Mouse (Mus musculus) WW6 (cell line): Measurements from ENCODE around the gene Atxn7l3.

Experiments
- DNase-seq: peaks from one replicate; pipeline ENCODE4 v3.0.0-alpha.2; 2013; ENCODE audit warnings: low read depth, low spot score

Atxn7l3 gene

DNA sequence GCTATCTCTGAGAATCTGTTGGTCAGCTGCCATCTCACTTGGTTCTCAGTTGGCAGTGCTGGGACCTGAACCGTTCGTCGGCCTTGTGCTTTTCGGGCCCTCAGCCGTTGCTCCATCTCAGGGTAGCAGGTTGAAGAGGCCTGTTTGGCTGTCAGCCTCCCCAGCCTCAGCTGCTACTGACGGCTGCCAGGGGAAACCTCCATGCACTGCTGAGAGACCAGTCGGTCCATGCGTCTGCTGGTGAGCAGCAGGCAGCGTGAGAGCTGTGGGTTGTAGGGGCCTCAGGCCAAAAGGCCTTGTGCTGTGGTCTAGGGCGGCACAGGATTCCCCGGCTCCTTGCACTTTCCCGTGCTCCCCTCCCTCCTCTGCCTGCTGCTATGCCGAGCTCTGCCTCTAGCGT lies 30.6 kb downstream of the Atxn7l3 start:
- no peak for DNase-seq

DNA sequence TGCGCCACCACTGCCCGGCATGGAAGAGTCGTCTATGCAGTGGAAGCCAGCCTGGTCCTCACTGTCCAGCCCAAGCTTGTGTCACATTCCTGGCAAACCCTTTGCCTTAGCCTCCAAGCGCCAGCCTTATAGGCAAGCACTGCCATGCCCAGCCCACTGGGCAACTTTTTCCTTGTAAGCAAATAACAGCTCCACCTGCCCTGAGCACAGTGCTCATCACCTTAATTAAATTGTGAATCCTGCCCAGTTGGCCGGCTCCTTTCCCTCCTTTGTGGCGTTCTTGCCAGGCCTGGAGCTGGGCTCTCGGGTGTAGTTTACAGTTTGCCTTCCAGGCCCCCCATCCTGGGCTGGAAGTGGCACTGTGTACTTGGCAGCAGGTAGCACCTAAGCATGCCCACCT lies 33.2 kb downstream of the Atxn7l3 start:
- no peak for DNase-seq

DNA sequence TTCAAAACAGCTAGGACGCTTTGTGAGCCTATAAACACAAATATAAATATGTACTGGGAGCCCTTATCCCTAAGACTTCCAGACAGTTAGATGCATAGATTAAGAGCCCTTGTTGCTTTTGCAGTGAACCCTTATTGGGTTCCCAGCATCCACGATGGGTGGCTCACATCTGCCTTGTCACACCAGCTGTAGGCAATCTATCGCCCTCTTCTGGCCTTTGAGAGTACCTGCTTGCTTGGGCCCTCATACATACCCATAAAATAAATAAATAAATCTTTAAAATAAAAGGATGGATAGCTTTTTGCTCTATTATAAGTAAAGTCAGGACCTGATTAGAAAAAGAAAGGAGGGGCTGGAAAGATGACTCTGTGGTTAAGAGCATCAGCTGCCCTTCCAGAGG lies 37.9 kb downstream of the Atxn7l3 start:
- no peak for DNase-seq

DNA sequence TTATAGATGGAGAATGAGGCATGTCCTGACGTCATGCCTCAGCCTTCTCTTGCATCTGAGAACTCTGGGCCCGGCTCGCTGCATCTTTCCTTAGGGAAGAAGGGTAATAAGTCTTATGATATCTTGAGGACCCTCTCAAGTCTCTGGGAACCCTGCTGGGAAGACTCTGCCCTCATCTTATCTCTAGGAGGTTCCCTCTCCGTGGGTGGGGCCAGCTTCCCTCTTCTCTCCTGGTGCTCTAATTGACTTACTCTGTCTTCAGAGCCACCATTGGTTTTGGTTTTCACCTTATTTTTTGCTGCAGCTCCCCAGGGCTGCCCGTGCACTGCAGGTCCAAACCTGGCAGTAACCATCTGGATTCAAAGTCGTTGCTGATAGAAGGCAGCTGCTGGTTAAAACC lies 38.3 kb downstream of the Atxn7l3 start:
- no peak for DNase-seq

DNA sequence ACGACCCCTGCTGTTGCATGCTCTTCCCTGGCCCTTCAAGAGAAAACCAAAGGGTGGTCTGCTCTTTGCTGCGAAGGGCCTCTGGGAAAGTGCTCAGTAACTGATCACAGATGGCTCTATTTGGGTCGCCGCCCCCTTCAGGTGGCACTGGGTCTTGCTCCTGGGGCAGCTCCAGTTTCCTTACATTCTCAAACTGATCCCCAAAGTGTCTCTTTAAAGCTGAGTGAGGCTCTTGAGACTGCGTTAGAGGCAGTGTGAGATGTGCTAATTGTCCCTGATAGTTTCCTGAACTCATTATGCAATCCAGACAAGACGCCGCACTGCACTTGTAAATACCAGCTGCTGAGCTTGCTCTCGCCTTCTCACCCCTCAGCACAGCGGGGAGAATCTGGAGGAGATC lies 38.9 kb downstream of the Atxn7l3 start:
- no peak for DNase-seq

DNA sequence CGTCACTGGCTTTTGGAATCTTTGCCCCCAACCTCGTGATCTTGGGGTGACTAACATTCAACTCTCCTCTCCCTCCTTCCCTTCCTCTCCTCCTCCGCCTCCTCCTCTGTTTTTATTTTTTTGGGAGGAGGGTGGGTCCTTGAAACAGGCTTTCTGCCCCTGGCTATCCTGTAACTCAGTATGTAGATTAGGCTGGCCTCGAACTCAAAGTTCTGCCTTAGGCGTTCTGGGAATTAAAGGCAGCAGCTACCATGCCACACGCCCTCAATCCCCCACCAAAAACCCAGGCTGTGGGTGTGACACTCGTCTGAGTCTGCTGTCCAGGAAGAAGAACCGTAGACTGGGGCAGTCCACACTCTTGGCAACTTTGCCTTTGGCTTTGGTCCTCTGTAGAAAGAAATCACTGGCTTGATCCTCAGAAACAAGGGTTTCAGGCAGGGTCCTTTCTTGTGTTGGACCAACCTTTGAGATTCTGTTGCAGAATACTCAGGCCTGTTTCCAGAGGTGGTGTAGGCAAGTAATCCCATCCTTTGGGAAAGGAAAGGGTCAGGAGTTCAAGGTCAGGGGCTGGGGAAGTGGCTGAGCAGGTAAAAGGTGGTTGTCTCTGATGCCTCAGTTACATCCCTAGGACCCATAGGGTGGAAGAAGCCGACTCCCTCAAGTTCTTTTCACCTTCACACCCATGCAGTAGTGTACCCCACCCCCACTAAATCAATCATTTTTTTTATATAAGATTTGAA lies 46.9 kb downstream of the Atxn7l3 start:
- DNase-seq: no peak

DNA sequence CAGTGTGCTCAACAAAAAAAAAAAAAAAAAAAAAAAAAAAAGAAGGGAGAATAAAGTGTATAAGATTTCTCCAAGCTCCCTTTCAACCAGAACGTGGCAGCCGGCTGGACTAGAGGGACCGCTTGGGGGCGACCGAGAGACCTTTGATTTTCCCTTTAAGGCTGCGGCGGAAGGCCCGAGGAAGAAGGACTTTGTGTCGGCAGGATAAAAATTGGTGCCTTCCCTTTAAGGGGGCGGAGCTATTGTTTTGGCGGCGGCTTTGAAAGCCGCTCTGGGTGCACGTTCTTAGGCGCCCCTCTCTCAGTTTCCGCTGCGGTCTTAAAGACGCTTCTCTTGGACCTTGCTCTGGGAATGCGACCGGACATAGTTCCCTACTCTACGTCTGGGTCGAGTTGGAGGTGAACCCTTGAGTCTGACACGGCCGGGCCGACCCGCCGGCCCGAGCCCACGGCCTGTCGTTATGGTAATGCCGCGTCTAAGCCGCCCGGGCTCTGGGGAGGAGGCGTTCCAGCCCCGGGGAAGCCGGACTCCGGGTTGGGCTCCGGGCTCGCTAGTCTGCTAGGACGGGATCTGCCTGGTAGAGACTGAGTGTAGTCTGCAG lies 47.7 kb downstream of the Atxn7l3 start, which contains the start of gene BC030867:
Gene BC030867 (plus strand): TSS at position 253 of the 601 bp plus-strand sequence.
- peak; percentile 98 for DNase-seq

DNA sequence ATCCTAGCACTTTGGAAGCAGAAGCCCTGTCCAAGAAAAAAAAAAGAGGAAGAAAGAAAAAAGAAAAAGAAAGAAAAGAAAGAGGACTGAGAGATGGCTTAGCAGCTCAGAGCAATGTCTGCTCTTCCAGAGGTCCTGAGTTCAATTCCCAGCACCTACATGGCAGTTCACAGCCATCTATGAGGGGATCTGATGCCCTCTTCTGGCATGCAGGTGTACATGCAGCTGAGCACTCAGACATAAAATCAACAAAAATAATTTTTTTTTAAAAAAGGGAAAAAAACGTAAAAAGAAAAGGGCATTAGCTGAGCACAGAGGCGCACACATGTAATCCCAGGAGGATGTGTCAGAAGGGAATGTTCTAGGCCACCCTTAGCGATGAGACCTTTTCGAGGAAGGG lies 49.6 kb downstream of the Atxn7l3 start:
- DNase-seq: no peak

DNA sequence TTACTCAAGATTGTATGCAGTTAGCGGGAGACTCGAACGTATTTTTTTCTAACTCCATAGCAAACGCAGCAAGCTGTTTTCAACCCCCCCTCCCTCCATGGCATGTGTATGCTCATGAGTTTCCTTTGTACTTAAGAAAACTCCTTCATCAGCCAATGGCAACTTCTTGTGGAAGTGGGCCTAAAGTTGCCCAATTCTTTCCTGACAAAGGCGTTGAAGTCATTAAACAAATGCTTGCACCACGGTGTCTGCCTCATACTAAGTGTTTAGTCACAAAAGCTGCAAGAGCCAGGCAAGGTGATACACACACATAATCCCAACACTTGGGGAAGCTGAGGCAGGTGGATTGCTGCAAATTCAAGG lies 50.2 kb downstream of the Atxn7l3 start:
- no peak for DNase-seq

DNA sequence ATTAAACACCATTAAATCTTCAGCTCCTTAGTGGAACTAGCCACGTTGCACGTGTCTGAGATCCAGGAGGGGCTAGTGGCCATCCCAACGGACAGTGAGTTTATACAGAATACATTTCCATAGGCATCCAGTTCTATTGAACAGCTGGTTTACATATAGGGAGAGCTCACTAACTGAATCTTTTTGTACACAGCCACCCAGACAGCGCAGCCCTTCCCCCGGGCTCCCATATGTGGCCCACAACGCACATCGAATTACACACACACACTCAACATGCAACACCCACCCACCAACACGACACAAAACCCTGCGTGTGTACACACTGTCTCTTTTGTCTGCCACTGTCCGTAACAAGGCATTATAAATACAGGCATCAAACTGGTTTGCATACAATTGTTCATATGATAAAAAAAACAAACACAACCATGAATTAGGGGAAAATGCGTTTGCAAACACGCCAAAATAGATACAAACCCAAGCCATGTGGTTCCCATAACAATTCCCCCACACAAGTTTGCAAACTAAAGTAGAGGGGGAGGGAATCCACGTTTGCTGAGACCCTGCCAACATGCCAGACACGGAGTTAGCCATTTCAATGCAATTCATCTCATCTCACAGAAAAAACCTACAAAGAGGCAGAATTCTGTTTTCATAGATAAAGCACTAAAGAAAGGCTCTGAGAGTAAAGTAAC lies 50.7 kb downstream of the Atxn7l3 start:
- no peak for DNase-seq

DNA sequence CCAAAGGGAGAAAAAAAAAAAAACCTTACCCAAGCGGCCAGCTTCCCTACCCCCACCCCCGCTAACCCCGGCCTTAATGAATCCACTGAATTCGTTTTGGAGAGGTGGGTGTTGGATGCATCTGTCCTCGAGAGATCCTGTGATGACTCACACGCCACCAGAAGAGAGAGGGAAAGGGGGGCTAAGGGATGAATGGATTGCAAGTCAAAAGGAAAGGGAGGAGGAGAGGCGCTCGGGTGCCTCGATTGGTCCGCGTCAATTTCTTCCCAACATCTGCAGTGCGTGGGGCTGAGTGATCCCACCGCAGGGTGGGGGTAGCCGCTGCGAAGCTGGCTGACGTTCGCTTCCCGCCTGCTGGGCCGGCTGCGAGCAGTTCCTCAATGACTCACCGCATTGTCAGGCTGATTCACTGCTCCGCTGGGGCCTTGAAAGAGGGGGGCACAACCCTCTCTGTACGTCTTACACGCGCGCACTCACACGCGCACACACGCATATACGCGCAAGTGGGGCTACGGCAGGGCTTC lies 51.4 kb downstream of the Atxn7l3 start:
- no peak for DNase-seq

DNA sequence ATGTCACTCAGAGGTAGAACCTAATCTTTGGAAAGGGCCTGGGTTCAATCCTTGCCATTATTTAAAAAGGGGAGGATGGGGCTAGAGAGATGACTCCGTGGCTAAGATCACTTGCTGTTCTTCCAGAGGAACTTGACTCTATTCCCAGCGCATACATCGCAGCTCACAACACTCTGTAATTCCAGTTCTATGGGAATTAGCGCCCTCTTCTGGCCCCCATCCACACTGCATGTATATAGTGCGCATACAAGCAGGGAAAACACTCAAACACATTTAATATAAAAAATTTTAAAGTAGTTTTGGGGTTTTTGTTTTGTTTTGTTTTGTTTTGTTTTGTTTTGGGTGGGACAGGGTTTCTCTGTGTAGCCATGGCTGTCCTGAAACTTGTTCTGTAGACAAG lies 54.6 kb downstream of the Atxn7l3 start:
- DNase-seq: no peak

DNA sequence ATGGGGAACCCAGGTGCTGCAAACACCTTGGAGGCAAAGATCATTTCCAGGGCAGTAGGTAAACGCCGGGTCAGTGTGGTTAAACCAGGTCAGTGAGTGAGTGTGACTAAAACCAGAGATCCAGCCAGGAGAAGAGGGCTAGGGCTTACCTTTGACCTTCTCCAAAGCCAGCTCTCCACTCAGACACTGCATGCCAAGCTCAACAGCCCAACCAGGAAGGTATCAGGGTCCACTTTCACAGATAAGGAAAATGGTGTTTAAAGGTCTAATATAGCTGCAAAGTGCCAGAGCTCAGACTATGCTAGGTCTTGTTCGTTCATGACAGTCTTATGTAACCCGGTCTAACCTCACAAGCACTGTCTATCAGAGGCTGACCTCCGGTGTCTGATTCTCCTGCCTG lies 55.2 kb downstream of the Atxn7l3 start:
- DNase-seq: no peak

DNA sequence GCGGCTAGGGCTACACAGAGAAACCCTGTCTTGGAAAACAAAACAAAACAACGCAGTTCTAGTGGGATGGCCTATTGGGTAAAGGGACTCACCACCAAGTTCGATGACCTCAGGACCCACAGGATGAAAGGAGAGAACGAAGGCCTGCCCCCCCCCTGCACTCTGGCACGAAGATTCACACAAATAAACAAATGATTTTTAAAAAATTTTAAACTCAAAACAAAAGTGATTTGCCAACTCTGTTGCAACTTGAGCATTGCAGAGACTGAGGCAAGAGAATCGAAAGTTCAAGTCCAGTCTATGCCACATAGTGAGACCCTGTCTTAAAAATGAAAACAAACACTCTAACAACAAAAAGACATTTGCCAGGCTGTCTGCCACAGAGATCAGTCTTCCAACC lies 55.8 kb downstream of the Atxn7l3 start:
- no peak for DNase-seq
